Mouse (Mus musculus) urinary bladder, adult 18-20 months (tissue): ENCODE measurements around the gene Pde8a.

Source experiments
- DNase-seq, 2 experiments: peaks; one replicate each; pipeline ENCODE4 v3.0.0; 2022; ENCODE audit warnings: low spot score in 2 of 2, mixed read lengths in 2 of 2

Pde8a gene

GRCm38 (mm10) chr7:81272908-81273307, 59.5 kb downstream of the Pde8a start:
- no peak for DNase-seq

GRCm38 (mm10) chr7:81278966-81279365, 65.6 kb downstream of the Pde8a start:
- no peak for DNase-seq

- DNase-seq, result no peak
Measured at GRCm38 (mm10) chr7:81281240-81281639, 67.8 kb downstream of the Pde8a start.

- DNase-seq, result no peak
Measured at GRCm38 (mm10) chr7:81286456-81286855, 73.1 kb downstream of the Pde8a start.

- DNase-seq, result no peak
Measured at GRCm38 (mm10) chr7:81286946-81287345, 73.5 kb downstream of the Pde8a start.

- no peak for DNase-seq
Measured at GRCm38 (mm10) chr7:81295169-81295568, 81.8 kb downstream of the Pde8a start.

- no peak for DNase-seq
Measured at GRCm38 (mm10) chr7:81298206-81298605, 84.8 kb downstream of the Pde8a start.

GRCm38 (mm10) chr7:81301323-81301722, 87.9 kb downstream of the Pde8a start:
- no peak for DNase-seq

- no peak for DNase-seq
Measured at GRCm38 (mm10) chr7:81303682-81304081, 90.3 kb downstream of the Pde8a start.

- DNase-seq, result no peak
Measured at GRCm38 (mm10) chr7:81304100-81304499, 90.7 kb downstream of the Pde8a start.

- no peak for DNase-seq
Measured at GRCm38 (mm10) chr7:81304675-81305074, 91.3 kb downstream of the Pde8a start.

GRCm38 (mm10) chr7:81307735-81308134, 94.3 kb downstream of the Pde8a start:
- no peak for DNase-seq

- DNase-seq, result no peak
Measured at GRCm38 (mm10) chr7:81309247-81309646, 95.9 kb downstream of the Pde8a start.

GRCm38 (mm10) chr7:81311130-81311529, 97.7 kb downstream of the Pde8a start:
- DNase-seq, result no peak

- peak in 1 of 2 experiments; percentile 32 for DNase-seq
Measured at GRCm38 (mm10) chr7:81311581-81311980, 98.2 kb downstream of the Pde8a start.

- DNase-seq, result no peak
Measured at GRCm38 (mm10) chr7:81315583-81315982, 102.2 kb downstream of the Pde8a start.

- DNase-seq, result no peak
Measured at GRCm38 (mm10) chr7:81319749-81320148, 106.4 kb downstream of the Pde8a start.

GRCm38 (mm10) chr7:81321776-81322175, 108.4 kb downstream of the Pde8a start:
- DNase-seq, result no peak

- DNase-seq, result no peak
Measured at GRCm38 (mm10) chr7:81326043-81326442, 112.6 kb downstream of the Pde8a start.

GRCm38 (mm10) chr7:81326859-81327258, 113.5 kb downstream of the Pde8a start:
- no peak for DNase-seq

- no peak for DNase-seq
Measured at GRCm38 (mm10) chr7:81327661-81328060, 114.3 kb downstream of the Pde8a start.

GRCm38 (mm10) chr7:81330767-81331166, 117.4 kb downstream of the Pde8a start:
- no peak for DNase-seq

- DNase-seq, result no peak
Measured at GRCm38 (mm10) chr7:81331851-81332250, 118.5 kb downstream of the Pde8a start.

GRCm38 (mm10) chr7:81335705-81336431, 122.5 kb downstream of the Pde8a start:
- no peak for DNase-seq
